Mouse (Mus musculus): ENCODE measurements at regions not wholly inside any gene's neighbourhood (a gene's known extent, or its start where the extent isn't known, plus 50 kb on each side); places are given as distances from the start of the nearest gene placed in this dataset.

- Histone ChIP-seq H3K4me2 (replicated peaks) (peak overlapping the region; percentile 35), H3K27ac (peak overlapping the region; percentile 87), H3K36me3 (no peaks in the 10 kb centered on the region), H3K9me3 (peaks cover 5% of the 10 kb centered on the region; the same call in 1 of the 2 replicates), H3K27me3 (no peaks in the 10 kb centered on the region), H3K4me1 (replicated peaks) (peaks cover 23% of the 10 kb centered on the region), H3K4me3 (replicated peaks) (peak overlapping the region; percentile 10; the same call in 1 of the 2 replicates), H3K9ac (replicated peaks) (no peak overlapping the region)
- peak; percentile 95 for ATAC-seq
- WGBS = 6% methylated on average over 12 of the region's 12 CpGs
Measured at GRCm38 (mm10) chr1:41165878-41166786, 360.7 kb downstream of the Tmem182 start.

- ATAC-seq = peak; percentile 82
- Histone ChIP-seq H3K9me3 (peaks cover 5% of the 10 kb centered on the region; the same call in 1 of the 2 replicates), H3K4me3 (replicated peaks) (no peak overlapping the region), H3K27me3 (no peaks in the 10 kb centered on the region), H3K4me2 (replicated peaks) (peak overlapping the region; percentile 35), H3K27ac (peak overlapping the region; percentile 87), H3K9ac (replicated peaks) (no peak overlapping the region), H3K36me3 (no peaks in the 10 kb centered on the region), H3K4me1 (replicated peaks) (peaks cover 23% of the 10 kb centered on the region)
- WGBS = 28% methylated on average over 4 of the region's 4 CpGs
Measured at GRCm38 (mm10) chr1:41166787-41167420, 361.5 kb downstream of the Tmem182 start.

GRCm38 (mm10) chr1:41186991-41187390 lies 381.6 kb downstream of the Tmem182 start:
- no peaks in the 10 kb centered on the region for H3K36me3 ChIP-seq
- no peak overlapping the region for H3K4me2 ChIP-seq (replicated peaks)
- no peaks in the 10 kb centered on the region for H3K27me3 ChIP-seq
- WGBS = 96% methylated on average over 6 of the region's 6 CpGs
- H3K4me1 ChIP-seq (replicated peaks) = peaks cover 8% of the 10 kb centered on the region; the same call in 1 of the 2 replicates
- H3K4me3 ChIP-seq (replicated peaks) = no peak overlapping the region
- no peaks in the 10 kb centered on the region for H3K9me3 ChIP-seq
- H3K27ac ChIP-seq = no peak overlapping the region
- no peak overlapping the region for H3K9ac ChIP-seq (replicated peaks)
- no peak for ATAC-seq

- Histone ChIP-seq H3K9me3 (no peaks in the 10 kb centered on the region), H3K4me3 (replicated peaks) (no peak overlapping the region), H3K27me3 (no peaks in the 10 kb centered on the region), H3K4me1 (replicated peaks) (no peaks in the 10 kb centered on the region), H3K36me3 (no peaks in the 10 kb centered on the region), H3K9ac (replicated peaks) (no peak overlapping the region), H3K4me2 (replicated peaks) (no peak overlapping the region), H3K27ac (no peak overlapping the region)
- ATAC-seq = no peak
- WGBS = 92% methylated on average over 2 of the region's 2 CpGs
Measured at GRCm38 (mm10) chr1:41212876-41213275, 407.5 kb downstream of the Tmem182 start.

- Histone ChIP-seq H3K4me3 (replicated peaks) (no peak overlapping the region), H3K9me3 (no peaks in the 10 kb centered on the region), H3K27me3 (no peaks in the 10 kb centered on the region), H3K4me2 (replicated peaks) (no peak overlapping the region), H3K9ac (replicated peaks) (no peak overlapping the region), H3K4me1 (replicated peaks) (no peaks in the 10 kb centered on the region), H3K36me3 (no peaks in the 10 kb centered on the region), H3K27ac (no peak overlapping the region)
- WGBS = 91% methylated on average over 1 of the region's 1 CpGs
- no peak for ATAC-seq
Measured at GRCm38 (mm10) chr1:41225851-41226250, 420.4 kb downstream of the Tmem182 start.

- no peak overlapping the region for H3K9ac ChIP-seq (replicated peaks)
- H3K4me1 ChIP-seq (replicated peaks) = peaks cover 9% of the 10 kb centered on the region
- no peaks in the 10 kb centered on the region for H3K36me3 ChIP-seq
- H3K9me3 ChIP-seq = no peaks in the 10 kb centered on the region
- H3K27ac ChIP-seq = no peak overlapping the region
- H3K4me2 ChIP-seq (replicated peaks) = no peak overlapping the region
- H3K4me3 ChIP-seq (replicated peaks) = no peak overlapping the region
- WGBS = 57% methylated on average over 7 of the region's 7 CpGs
- no peak for ATAC-seq
- H3K27me3 ChIP-seq = no peaks in the 10 kb centered on the region
Measured at GRCm38 (mm10) chr1:41235335-41235734, 429.9 kb downstream of the Tmem182 start.

- no peak overlapping the region for H3K27ac ChIP-seq
- no peak overlapping the region for H3K4me2 ChIP-seq (replicated peaks)
- no peaks in the 10 kb centered on the region for H3K27me3 ChIP-seq
- ATAC-seq = 0 out of 2 replicates have a peak, but pooled peaks have one; percentile 40
- no peak overlapping the region for H3K4me3 ChIP-seq (replicated peaks)
- WGBS = 46% methylated on average over 6 of the region's 6 CpGs
- H3K9me3 ChIP-seq = no peaks in the 10 kb centered on the region
- H3K36me3 ChIP-seq = no peaks in the 10 kb centered on the region
- H3K4me1 ChIP-seq (replicated peaks) = peaks cover 6% of the 10 kb centered on the region; the same call in 1 of the 2 replicates
- H3K9ac ChIP-seq (replicated peaks) = no peak overlapping the region
Measured at GRCm38 (mm10) chr1:41243000-41243399, 437.6 kb downstream of the Tmem182 start.

GRCm38 (mm10) chr1:41244627-41245026 lies 439.2 kb downstream of the Tmem182 start:
- no peak for ATAC-seq
- H3K27me3 ChIP-seq = no peaks in the 10 kb centered on the region
- no peaks in the 10 kb centered on the region for H3K36me3 ChIP-seq
- peaks cover 6% of the 10 kb centered on the region; the same call in 1 of the 2 replicates for H3K4me1 ChIP-seq (replicated peaks)
- H3K9me3 ChIP-seq = no peaks in the 10 kb centered on the region
- 94% methylated on average over 12 of the region's 12 CpGs for WGBS
- H3K4me2 ChIP-seq (replicated peaks) = no peak overlapping the region
- H3K27ac ChIP-seq = no peak overlapping the region
- no peak overlapping the region for H3K4me3 ChIP-seq (replicated peaks)
- H3K9ac ChIP-seq (replicated peaks) = no peak overlapping the region

- Histone ChIP-seq H3K27me3 (no peaks in the 10 kb centered on the region), H3K4me3 (replicated peaks) (no peak overlapping the region), H3K27ac (no peak overlapping the region), H3K4me1 (replicated peaks) (peaks cover 4% of the 10 kb centered on the region), H3K36me3 (no peaks in the 10 kb centered on the region), H3K9ac (replicated peaks) (no peak overlapping the region), H3K4me2 (replicated peaks) (no peak overlapping the region), H3K9me3 (no peaks in the 10 kb centered on the region)
- WGBS = 35% methylated on average over 10 of the region's 10 CpGs
- no peak for ATAC-seq
Measured at GRCm38 (mm10) chr1:41264214-41264613, 458.8 kb downstream of the Tmem182 start.

- H3K4me1 ChIP-seq (replicated peaks) = peaks cover 62% of the 10 kb centered on the region
- no peaks in the 10 kb centered on the region for H3K27me3 ChIP-seq
- 0 out of 2 replicates have a peak overlapping the region, but pooled peaks have one; percentile 1 for H3K4me2 ChIP-seq (replicated peaks)
- peak overlapping the region; percentile 60 for H3K27ac ChIP-seq
- no peak overlapping the region for H3K4me3 ChIP-seq (replicated peaks)
- H3K36me3 ChIP-seq = no peaks in the 10 kb centered on the region
- ATAC-seq = peak; percentile 61
- H3K9ac ChIP-seq (replicated peaks) = no peak overlapping the region
- WGBS = 5% methylated on average over 4 of the region's 4 CpGs
- no peaks in the 10 kb centered on the region for H3K9me3 ChIP-seq
Measured at GRCm38 (mm10) chr1:41271111-41271730, 465.8 kb downstream of the Tmem182 start.

- Histone ChIP-seq H3K27ac (peak overlapping the region; percentile 79), H3K27me3 (no peaks in the 10 kb centered on the region), H3K9me3 (no peaks in the 10 kb centered on the region), H3K4me1 (replicated peaks) (peaks cover 57% of the 10 kb centered on the region), H3K9ac (replicated peaks) (peak overlapping the region; percentile 44; the same call in 1 of the 2 replicates), H3K4me2 (replicated peaks) (peak overlapping the region; percentile 51), H3K36me3 (no peaks in the 10 kb centered on the region), H3K4me3 (replicated peaks) (peak overlapping the region; percentile 20)
- WGBS = 2% methylated on average over 10 of the region's 10 CpGs
- peak; percentile 49; the same call in 1 of the 2 replicates for ATAC-seq
Measured at GRCm38 (mm10) chr1:41274573-41275270, 469.3 kb downstream of the Tmem182 start.
